Mouse (Mus musculus) thymus, adult 2 months (tissue): ENCODE data around the gene Clec2g.

Experiments used
- CTCF ChIP-seq: fragments of 200-500 bp; IDR thresholded peaks from 2 replicates; pipeline ENCODE4 v1.5.1; 2012; ENCODE audit warnings: mild to moderate bottlenecking, control low read depth, low read length, moderate library complexity, borderline replicate concordance; ENCODE audit not compliant: control insufficient read depth, poor library complexity, insufficient read depth; ENCODE audit errors: extremely low read depth
- POLR2A ChIP-seq: fragments of 200-500 bp; IDR thresholded peaks from 2 replicates; pipeline ENCODE4 v1.6.1; 2012; ENCODE audit warnings: mild to moderate bottlenecking, low read length, control low read depth, moderate library complexity; ENCODE audit not compliant: control insufficient read depth, poor library complexity, insufficient read depth; ENCODE audit errors: extremely low read depth

- no peak for TF ChIP-seq POLR2A
- no peak for TF ChIP-seq CTCF
These were observed 30.3 kb downstream of the Clec2g start for GRCm38 (mm10) chr6:128964519-128964918.
